Mouse (Mus musculus): Measurements from ENCODE around the gene Tspan7. TPM values are rescaled to one million over a fixed set of nuclear protein-coding genes. Genes with fewer than 3 reads are reported as not detected.

Tspan7 gene
- polyA plus RNA-seq (2012; rRNA removed): 23.5 and 25.9 TPM in 2 replicates

DNA sequence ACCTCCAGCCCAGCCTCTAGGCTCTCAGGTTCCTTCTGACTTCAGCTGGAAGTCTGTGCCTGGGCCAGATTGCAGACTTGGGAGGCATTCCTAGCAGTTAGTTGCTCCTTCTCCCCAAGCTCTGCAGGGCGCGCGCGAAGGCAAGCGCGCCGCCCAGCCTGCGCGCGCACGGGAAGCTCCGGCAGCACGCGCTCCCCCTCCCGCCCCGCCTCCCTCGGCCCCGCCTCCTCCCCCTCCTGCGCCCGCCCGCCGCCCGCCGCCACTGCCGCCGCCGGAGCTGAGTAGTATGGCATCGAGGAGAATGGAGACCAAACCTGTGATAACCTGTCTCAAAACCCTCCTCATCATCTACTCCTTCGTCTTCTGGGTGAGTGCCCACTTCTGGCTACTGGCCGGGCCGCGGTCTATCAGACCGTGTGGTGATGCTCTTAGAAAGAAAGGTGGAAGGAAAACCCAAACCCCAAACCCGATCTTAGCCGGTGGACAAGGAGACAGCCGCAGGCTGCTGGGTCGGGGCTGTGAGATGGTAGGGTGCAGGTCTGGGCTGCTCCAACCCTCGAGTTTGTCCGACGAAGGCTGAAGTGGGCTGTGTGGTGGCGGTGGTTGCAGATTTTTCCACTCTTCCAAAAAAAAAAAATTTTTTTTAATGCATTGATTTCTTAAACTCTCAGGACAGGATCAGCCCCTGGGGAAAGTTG is at the start of gene Tspan7:
Gene Tspan7 (plus strand): TSS at position 287 of the 698 bp plus-strand sequence.
- H3K4me1 ChIP-seq (ENCODE audit: control insufficient read depth, insufficient read depth, insufficient read length): no peaks in the 10 kb centered on the region
- no peaks in the 10 kb centered on the region for H3K36me3 ChIP-seq (ENCODE audit: control insufficient read depth, insufficient read depth, low read length)
- no peak for TF ChIP-seq CTCF (IDR thresholded peaks at IDR 0.05; ENCODE audit: extremely low read depth, insufficient read depth, insufficient read length, insufficient replicate concordance)
- TF ChIP-seq POLR2A (IDR thresholded peaks at IDR 0.05; ENCODE audit: low read depth, low read length): no peak
- H3K27me3 ChIP-seq (ENCODE audit: control insufficient read depth, insufficient read depth, low read length): no peaks in the 10 kb centered on the region
- DNase-seq (ENCODE audit: low read depth in 1 of 2, low spot score in 2 of 2): no peak
- no peak within 1 kb of the TSS; the same call in 1 of the 2 replicates for H3K27ac ChIP-seq (ENCODE audit: insufficient read depth, low read length)
- 22% methylated on average over 24 of the region's 41 CpGs for WGBS
- H3K4me3 ChIP-seq (ENCODE audit: extremely low read depth, insufficient read depth, insufficient read length): peak within 1 kb of the TSS; percentile 45; the same call in 1 of the 2 replicates

DNA sequence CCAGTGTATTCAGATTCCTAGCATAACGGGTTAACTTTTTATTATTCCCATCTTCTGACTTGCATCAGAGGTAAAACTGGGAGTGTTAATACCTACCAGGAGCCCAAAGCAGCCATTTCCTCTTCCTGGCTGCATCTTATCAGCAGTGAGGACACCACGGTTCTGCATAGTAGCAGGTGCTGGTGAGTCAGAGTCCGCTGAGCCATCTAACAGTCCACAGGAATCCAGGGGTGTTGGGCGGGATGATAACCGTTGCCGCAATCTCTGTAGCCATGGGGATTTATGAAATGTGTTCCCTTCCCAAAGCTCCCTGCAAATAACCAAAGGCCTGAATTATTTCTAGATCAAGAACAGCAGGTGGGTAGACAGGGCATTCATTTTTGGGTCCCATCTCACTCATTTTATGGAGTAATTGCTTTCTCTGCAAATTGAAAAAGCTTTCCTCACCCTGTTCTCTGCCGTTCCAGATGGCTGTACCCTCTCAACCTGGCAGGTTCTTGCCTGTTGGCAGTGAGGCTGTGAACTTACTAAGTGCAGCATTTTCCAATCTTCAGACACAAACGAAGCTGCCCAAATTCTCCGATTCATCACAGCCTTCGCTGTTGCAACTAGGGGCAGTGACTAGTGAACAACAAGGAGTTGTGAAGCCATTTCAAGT is 35.5 kb upstream of the Tspan7 start:
- H3K4me1 ChIP-seq (ENCODE audit: control insufficient read depth, insufficient read depth, insufficient read length): no peaks in the 10 kb centered on the region
- H3K27me3 ChIP-seq (ENCODE audit: control insufficient read depth, insufficient read depth, low read length): no peaks in the 10 kb centered on the region
- TF ChIP-seq CTCF (IDR thresholded peaks at IDR 0.05; ENCODE audit: extremely low read depth, insufficient read depth, insufficient read length, insufficient replicate concordance) (no peak), POLR2A (IDR thresholded peaks at IDR 0.05; ENCODE audit: low read depth, low read length) (no peak)
- DNase-seq (ENCODE audit: low read depth in 1 of 2, low spot score in 2 of 2): no peak
- H3K27ac ChIP-seq (ENCODE audit: insufficient read depth, low read length): no peak overlapping the region
- H3K36me3 ChIP-seq (ENCODE audit: control insufficient read depth, insufficient read depth, low read length): no peaks in the 10 kb centered on the region
- 88% methylated on average over 10 of the region's 10 CpGs for WGBS
- no peak overlapping the region for H3K4me3 ChIP-seq (ENCODE audit: extremely low read depth, insufficient read depth, insufficient read length)

DNA sequence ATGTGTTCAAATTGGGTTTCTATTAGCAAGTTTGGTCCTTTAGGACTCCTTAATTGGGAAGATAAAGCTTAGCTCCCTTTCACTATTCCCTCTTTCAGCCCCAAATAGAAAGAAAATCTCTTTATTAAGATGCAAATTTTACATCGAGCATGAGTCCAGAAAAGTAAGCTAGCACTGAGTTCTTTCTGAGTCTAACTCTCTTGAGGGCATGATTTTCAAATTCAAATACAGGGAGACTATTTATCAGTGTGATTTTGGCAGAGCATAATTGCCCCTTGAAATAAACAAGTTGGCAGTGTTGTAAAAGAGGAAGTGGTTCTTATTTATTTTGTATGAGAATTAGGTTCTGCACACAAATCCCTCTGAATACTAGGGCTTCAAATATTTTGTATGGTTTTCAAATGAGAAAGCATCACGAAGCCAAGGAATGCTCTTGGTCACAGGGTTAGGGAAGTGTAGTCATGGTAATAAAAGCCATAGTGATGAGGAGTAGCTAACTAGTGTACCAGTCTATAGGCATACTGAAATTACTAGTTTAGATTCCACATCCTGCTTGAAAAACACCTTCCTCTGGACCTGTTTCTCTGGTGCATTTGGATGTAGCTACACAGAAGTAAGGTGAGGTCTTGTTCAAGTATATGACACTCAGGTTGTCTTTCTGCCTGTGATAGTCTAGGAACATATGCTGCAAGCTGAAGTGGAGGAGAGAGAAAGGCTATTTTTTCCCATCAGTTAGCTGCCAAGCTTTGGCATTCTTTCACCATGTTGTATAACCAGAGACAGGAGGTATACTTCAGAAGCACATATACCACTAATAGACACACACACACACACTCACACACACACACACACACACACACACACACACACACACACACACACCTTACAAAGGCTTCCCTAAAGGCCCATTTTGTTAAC is 34.6 kb upstream of the Tspan7 start:
- Histone ChIP-seq H3K4me1 (ENCODE audit: control insufficient read depth, insufficient read depth, insufficient read length) (no peaks in the 10 kb centered on the region), H3K4me3 (ENCODE audit: extremely low read depth, insufficient read depth, insufficient read length) (no peak overlapping the region), H3K27ac (ENCODE audit: insufficient read depth, low read length) (no peak overlapping the region), H3K27me3 (ENCODE audit: control insufficient read depth, insufficient read depth, low read length) (no peaks in the 10 kb centered on the region), H3K36me3 (ENCODE audit: control insufficient read depth, insufficient read depth, low read length) (no peaks in the 10 kb centered on the region)
- WGBS: 66% methylated on average over 2 of the region's 2 CpGs
- TF ChIP-seq POLR2A (IDR thresholded peaks at IDR 0.05; ENCODE audit: low read depth, low read length) (no peak), CTCF (IDR thresholded peaks at IDR 0.05; ENCODE audit: extremely low read depth, insufficient read depth, insufficient read length, insufficient replicate concordance) (no peak)
- no peak for DNase-seq (ENCODE audit: low read depth in 1 of 2, low spot score in 2 of 2)

DNA sequence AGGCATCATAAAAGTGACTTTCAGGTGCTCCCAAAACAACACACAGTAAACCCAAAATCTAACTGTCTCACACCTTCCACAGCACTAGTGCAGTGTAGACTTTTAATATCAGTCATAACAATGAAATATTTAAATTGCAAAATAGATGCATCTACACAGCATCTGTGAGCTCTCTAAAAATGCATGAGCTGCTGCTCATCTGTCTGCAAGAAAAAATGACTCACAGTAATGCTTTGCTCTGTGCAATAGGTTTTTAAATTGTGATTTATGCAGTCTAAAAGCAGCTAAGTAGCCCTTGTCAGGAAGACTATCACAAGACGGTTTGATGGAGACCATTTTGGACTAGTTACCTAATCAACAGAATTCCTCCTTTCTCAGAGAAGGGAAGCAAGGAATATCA is 31.2 kb upstream of the Tspan7 start:
- TF ChIP-seq CTCF (IDR thresholded peaks at IDR 0.05; ENCODE audit: extremely low read depth, insufficient read depth, insufficient read length, insufficient replicate concordance) (no peak), POLR2A (IDR thresholded peaks at IDR 0.05; ENCODE audit: low read depth, low read length) (no peak)
- Histone ChIP-seq H3K4me1 (ENCODE audit: control insufficient read depth, insufficient read depth, insufficient read length) (no peaks in the 10 kb centered on the region), H3K36me3 (ENCODE audit: control insufficient read depth, insufficient read depth, low read length) (no peaks in the 10 kb centered on the region), H3K27ac (ENCODE audit: insufficient read depth, low read length) (no peak overlapping the region), H3K4me3 (ENCODE audit: extremely low read depth, insufficient read depth, insufficient read length) (no peak overlapping the region), H3K27me3 (ENCODE audit: control insufficient read depth, insufficient read depth, low read length) (no peaks in the 10 kb centered on the region)
- WGBS: 60% methylated on average over 1 of the region's 1 CpGs
- no peak for DNase-seq (ENCODE audit: low read depth in 1 of 2, low spot score in 2 of 2)

DNA sequence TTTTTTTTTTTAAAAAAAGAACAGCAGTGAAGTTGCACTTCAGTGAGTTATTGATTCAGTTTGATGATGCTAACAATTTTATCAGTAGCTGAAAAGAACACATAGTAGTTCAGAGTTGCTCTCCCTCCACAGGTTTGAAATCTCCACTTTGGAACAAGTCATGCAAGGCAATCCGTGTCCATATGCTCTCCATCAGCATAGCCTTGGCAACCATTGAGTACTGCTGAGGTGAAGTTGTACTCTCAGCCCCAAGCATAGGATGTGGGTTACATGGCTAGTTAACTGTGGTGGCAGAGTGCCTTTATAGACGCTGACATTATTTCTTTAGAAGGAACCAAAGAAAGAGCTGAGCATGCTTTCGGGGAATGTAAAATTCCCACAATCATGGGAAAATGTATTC is 27.7 kb upstream of the Tspan7 start:
- no peak overlapping the region for H3K27ac ChIP-seq (ENCODE audit: insufficient read depth, low read length)
- H3K4me1 ChIP-seq (ENCODE audit: control insufficient read depth, insufficient read depth, insufficient read length): no peaks in the 10 kb centered on the region
- no peaks in the 10 kb centered on the region for H3K36me3 ChIP-seq (ENCODE audit: control insufficient read depth, insufficient read depth, low read length)
- no peaks in the 10 kb centered on the region for H3K27me3 ChIP-seq (ENCODE audit: control insufficient read depth, insufficient read depth, low read length)
- 87% methylated on average over 3 of the region's 3 CpGs for WGBS
- no peak for DNase-seq (ENCODE audit: low read depth in 1 of 2, low spot score in 2 of 2)
- no peak for TF ChIP-seq CTCF (IDR thresholded peaks at IDR 0.05; ENCODE audit: extremely low read depth, insufficient read depth, insufficient read length, insufficient replicate concordance)
- no peak for TF ChIP-seq POLR2A (IDR thresholded peaks at IDR 0.05; ENCODE audit: low read depth, low read length)
- no peak overlapping the region for H3K4me3 ChIP-seq (ENCODE audit: extremely low read depth, insufficient read depth, insufficient read length)

DNA sequence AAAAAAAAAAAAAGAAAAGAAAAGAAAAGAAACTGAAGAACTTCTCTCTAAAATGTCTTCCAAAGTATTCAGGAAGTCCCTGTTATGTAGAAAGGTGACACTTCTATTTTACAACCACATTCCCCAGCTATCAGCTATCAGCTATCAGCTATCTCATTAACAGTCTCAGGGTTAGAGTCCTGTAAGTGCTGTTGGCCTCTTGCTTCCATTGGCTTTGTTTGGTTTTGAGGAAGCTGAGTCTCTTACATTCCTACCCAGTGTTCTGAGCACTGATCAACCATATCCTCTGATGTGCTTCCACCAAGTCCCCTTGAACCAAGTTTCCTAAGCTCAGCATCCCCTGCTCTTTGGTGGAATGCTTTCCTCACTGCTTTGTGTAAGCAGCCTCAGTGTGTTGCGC is 7.9 kb upstream of the Tspan7 start:
- Histone ChIP-seq H3K27me3 (ENCODE audit: control insufficient read depth, insufficient read depth, low read length) (no peaks in the 10 kb centered on the region), H3K4me1 (ENCODE audit: control insufficient read depth, insufficient read depth, insufficient read length) (no peaks in the 10 kb centered on the region), H3K27ac (ENCODE audit: insufficient read depth, low read length) (no peak overlapping the region), H3K4me3 (ENCODE audit: extremely low read depth, insufficient read depth, insufficient read length) (no peak overlapping the region), H3K36me3 (ENCODE audit: control insufficient read depth, insufficient read depth, low read length) (no peaks in the 10 kb centered on the region)
- DNase-seq (ENCODE audit: low read depth in 1 of 2, low spot score in 2 of 2): no peak
- WGBS: 85% methylated on average over 1 of the region's 1 CpGs
- TF ChIP-seq POLR2A (IDR thresholded peaks at IDR 0.05; ENCODE audit: low read depth, low read length): no peak
- TF ChIP-seq CTCF (IDR thresholded peaks at IDR 0.05; ENCODE audit: extremely low read depth, insufficient read depth, insufficient read length, insufficient replicate concordance): no peak
